Mouse (Mus musculus): ENCODE results near the gene Dlk2. TPM values are rescaled to one million over a fixed set of nuclear protein-coding genes. Genes with fewer than 3 reads are reported as not detected.

Dlk2 gene
- polyA plus RNA-seq, 1 experiment = 11.3 TPM

DNA sequence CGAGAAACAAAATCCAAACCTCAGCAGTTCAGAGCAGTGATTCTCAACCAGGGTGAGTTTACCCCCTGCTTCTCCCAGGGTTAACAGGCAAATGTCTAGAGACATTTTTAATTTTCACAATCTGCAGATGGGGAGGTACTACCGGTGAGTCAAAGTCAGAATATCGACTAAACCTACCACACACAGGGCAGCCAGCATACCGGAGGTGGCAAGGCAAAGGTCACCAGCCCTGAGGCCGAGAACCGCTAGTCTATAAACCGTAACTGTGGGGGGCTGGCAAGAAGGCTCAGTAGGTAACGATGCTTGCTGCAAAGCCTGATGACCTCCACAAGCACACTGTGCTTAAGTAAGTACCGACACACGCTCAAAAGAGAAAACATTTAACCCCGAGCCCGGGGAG, 31.7 kb upstream of the Dlk2 start:
- H3K36me3 ChIP-seq (ENCODE audit: control insufficient read depth, insufficient read depth, low read length) = peaks cover 37% of the 10 kb centered on the region
- H3K27ac ChIP-seq (ENCODE audit: control insufficient read depth, insufficient read depth, low read length) = no peak overlapping the region
- DNase-seq = no peak
- no peaks in the 10 kb centered on the region for H3K4me1 ChIP-seq (replicated peaks; ENCODE audit: control insufficient read depth, insufficient read depth, low read length)
- H3K27me3 ChIP-seq (ENCODE audit: control insufficient read depth, insufficient read depth, low read length) = no peaks in the 10 kb centered on the region
- WGBS = 95% methylated on average over 12 of the region's 12 CpGs
- no peak for TF ChIP-seq POLR2A (IDR thresholded peaks at IDR 0.05; ENCODE audit: control insufficient read depth, extremely low read depth, insufficient read depth, low read length, poor library complexity)
- TF ChIP-seq CTCF (IDR thresholded peaks at IDR 0.05; ENCODE audit: borderline replicate concordance, control insufficient read depth, extremely low read depth, insufficient read depth, low read length, poor library complexity) = no peak
- H3K4me3 ChIP-seq (ENCODE audit: control insufficient read depth, insufficient read depth, low read length) = no peak overlapping the region

- 50% methylated on average over 14 of the region's 14 CpGs for WGBS
- peaks cover 32% of the 10 kb centered on the region for H3K36me3 ChIP-seq (ENCODE audit: control insufficient read depth, insufficient read depth, low read length)
- H3K27me3 ChIP-seq (ENCODE audit: control insufficient read depth, insufficient read depth, low read length) = no peaks in the 10 kb centered on the region
- no peak for TF ChIP-seq POLR2A (IDR thresholded peaks at IDR 0.05; ENCODE audit: control insufficient read depth, extremely low read depth, insufficient read depth, low read length, poor library complexity)
- peak; percentile 74 for TF ChIP-seq CTCF (IDR thresholded peaks at IDR 0.05; ENCODE audit: borderline replicate concordance, control insufficient read depth, extremely low read depth, insufficient read depth, low read length, poor library complexity)
- H3K4me1 ChIP-seq (replicated peaks; ENCODE audit: control insufficient read depth, insufficient read depth, low read length) = no peaks in the 10 kb centered on the region
- no peak overlapping the region for H3K27ac ChIP-seq (ENCODE audit: control insufficient read depth, insufficient read depth, low read length)
- peak; percentile 76 for DNase-seq
- H3K4me3 ChIP-seq (ENCODE audit: control insufficient read depth, insufficient read depth, low read length) = no peak overlapping the region
These were observed 31.2 kb upstream of the Dlk2 start for GRCm38 (mm10) chr17:46265918-46266618.

DNA sequence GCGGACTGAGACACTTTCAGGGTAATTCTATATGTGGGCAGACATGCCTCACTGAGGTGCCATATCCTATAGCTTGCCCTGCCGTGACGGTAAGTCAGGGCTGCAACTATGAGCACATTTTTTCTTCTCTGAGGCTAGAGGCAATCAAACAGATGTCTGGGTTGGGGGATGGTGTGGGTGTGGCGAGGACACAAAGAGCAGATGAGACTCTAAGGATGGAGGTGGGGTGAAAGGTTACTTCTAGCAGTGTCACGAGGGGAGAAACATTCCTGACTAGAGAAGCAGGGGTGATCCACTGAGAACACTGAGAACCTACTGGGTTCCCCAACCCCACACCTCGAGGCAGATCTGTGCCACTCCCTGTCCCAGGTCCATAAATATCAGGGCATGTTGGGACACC, 30.2 kb upstream of the Dlk2 start:
- Histone ChIP-seq H3K4me1 (replicated peaks; ENCODE audit: control insufficient read depth, insufficient read depth, low read length) (no peaks in the 10 kb centered on the region), H3K4me3 (ENCODE audit: control insufficient read depth, insufficient read depth, low read length) (no peak overlapping the region), H3K27me3 (ENCODE audit: control insufficient read depth, insufficient read depth, low read length) (no peaks in the 10 kb centered on the region), H3K27ac (ENCODE audit: control insufficient read depth, insufficient read depth, low read length) (no peak overlapping the region), H3K36me3 (ENCODE audit: control insufficient read depth, insufficient read depth, low read length) (peaks cover 31% of the 10 kb centered on the region)
- no peak for TF ChIP-seq CTCF (IDR thresholded peaks at IDR 0.05; ENCODE audit: borderline replicate concordance, control insufficient read depth, extremely low read depth, insufficient read depth, low read length, poor library complexity)
- TF ChIP-seq POLR2A (IDR thresholded peaks at IDR 0.05; ENCODE audit: control insufficient read depth, extremely low read depth, insufficient read depth, low read length, poor library complexity) = no peak
- WGBS = 89% methylated on average over 6 of the region's 6 CpGs
- no peak for DNase-seq

- Histone ChIP-seq H3K27ac (ENCODE audit: control insufficient read depth, insufficient read depth, low read length) (no peak overlapping the region), H3K36me3 (ENCODE audit: control insufficient read depth, insufficient read depth, low read length) (peaks cover 26% of the 10 kb centered on the region), H3K27me3 (ENCODE audit: control insufficient read depth, insufficient read depth, low read length) (no peaks in the 10 kb centered on the region), H3K4me3 (ENCODE audit: control insufficient read depth, insufficient read depth, low read length) (no peak overlapping the region), H3K4me1 (replicated peaks; ENCODE audit: control insufficient read depth, insufficient read depth, low read length) (no peaks in the 10 kb centered on the region)
- WGBS = 89% methylated on average over 7 of the region's 7 CpGs
- TF ChIP-seq CTCF (IDR thresholded peaks at IDR 0.05; ENCODE audit: borderline replicate concordance, control insufficient read depth, extremely low read depth, insufficient read depth, low read length, poor library complexity) (no peak), POLR2A (IDR thresholded peaks at IDR 0.05; ENCODE audit: control insufficient read depth, extremely low read depth, insufficient read depth, low read length, poor library complexity) (no peak)
- DNase-seq = no peak
These were observed 29.7 kb upstream of the Dlk2 start for GRCm38 (mm10) chr17:46267511-46267910.

DNA sequence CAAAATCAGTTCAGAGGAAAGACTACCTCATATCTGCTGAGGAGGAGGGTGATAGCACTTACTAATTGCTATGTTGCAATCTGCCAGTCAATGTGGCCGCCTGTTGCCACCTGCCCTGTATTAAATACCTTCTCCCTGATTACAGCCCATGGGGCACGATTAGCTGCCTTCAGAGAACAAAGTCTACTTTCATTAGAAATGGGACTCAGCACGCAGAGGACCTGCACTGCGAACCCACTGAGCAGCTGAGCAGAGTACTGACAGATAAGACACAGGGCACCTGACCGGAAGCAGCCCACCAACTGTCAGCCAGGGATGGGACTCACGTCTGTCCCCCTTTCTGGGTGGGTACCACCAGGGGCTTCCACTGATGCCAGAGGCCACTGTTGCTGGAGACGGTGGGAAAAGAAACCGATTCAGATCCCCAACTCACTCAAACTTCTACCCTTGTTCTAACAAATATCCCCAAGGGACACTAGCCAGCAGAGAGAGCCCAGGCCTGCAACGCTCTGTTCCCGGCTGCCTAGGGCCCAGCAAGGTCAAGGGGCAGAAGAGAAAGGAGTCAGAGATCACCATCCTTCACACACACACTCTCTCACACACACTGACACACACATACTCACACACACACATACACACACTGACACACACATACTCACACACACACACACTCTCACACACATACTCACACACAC, 29.0 kb upstream of the Dlk2 start:
- H3K27me3 ChIP-seq (ENCODE audit: control insufficient read depth, insufficient read depth, low read length) = no peaks in the 10 kb centered on the region
- no peak overlapping the region for H3K27ac ChIP-seq (ENCODE audit: control insufficient read depth, insufficient read depth, low read length)
- H3K4me3 ChIP-seq (ENCODE audit: control insufficient read depth, insufficient read depth, low read length) = no peak overlapping the region
- WGBS = 90% methylated on average over 10 of the region's 10 CpGs
- H3K4me1 ChIP-seq (replicated peaks; ENCODE audit: control insufficient read depth, insufficient read depth, low read length) = no peaks in the 10 kb centered on the region
- DNase-seq = no peak
- TF ChIP-seq CTCF (IDR thresholded peaks at IDR 0.05; ENCODE audit: borderline replicate concordance, control insufficient read depth, extremely low read depth, insufficient read depth, low read length, poor library complexity) (no peak), POLR2A (IDR thresholded peaks at IDR 0.05; ENCODE audit: control insufficient read depth, extremely low read depth, insufficient read depth, low read length, poor library complexity) (no peak)
- peaks cover 20% of the 10 kb centered on the region for H3K36me3 ChIP-seq (ENCODE audit: control insufficient read depth, insufficient read depth, low read length)

DNA sequence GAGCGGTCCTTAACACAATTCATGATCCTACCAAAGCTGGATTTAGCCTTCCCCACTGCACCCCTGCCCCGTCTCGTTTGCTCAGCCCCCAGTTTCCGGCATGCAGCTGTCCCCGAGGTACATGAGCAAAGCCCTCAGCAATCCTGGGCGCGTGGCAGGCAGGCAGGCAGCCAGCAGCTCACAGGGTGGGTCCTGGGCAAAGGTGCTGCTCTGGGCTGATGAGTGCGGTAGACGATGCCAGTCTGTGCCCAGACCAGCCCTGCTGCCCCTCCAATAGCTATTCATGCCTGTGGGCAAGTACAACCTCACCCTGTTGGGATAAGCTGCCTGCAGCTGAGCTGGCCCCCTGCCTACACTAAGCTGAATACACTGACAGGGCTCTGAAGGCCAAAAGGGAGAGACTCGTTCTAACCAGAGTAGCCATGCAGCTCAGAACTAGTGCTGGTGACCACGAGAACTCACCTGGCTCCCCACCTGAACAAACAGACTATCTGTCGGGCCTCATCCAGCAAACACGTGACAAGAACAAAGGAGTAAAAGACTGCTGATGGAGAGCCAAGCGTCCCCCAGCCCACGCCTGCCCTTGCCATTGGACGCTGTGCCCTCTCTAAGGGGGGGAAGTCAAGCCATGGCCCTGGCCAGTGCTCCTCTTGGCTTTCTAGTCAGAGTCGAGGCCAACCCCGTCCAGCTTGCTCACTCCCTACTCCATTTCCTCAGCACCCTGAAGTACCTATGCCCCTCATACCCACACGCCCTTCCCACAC, 27.3 kb upstream of the Dlk2 start:
- Histone ChIP-seq H3K4me1 (replicated peaks; ENCODE audit: control insufficient read depth, insufficient read depth, low read length) (no peaks in the 10 kb centered on the region), H3K27me3 (ENCODE audit: control insufficient read depth, insufficient read depth, low read length) (no peaks in the 10 kb centered on the region), H3K36me3 (ENCODE audit: control insufficient read depth, insufficient read depth, low read length) (peaks cover 5% of the 10 kb centered on the region; the same call in 1 of the 2 replicates), H3K4me3 (ENCODE audit: control insufficient read depth, insufficient read depth, low read length) (no peak overlapping the region), H3K27ac (ENCODE audit: control insufficient read depth, insufficient read depth, low read length) (no peak overlapping the region)
- WGBS = 93% methylated on average over 19 of the region's 19 CpGs
- no peak for DNase-seq
- TF ChIP-seq CTCF (IDR thresholded peaks at IDR 0.05; ENCODE audit: borderline replicate concordance, control insufficient read depth, extremely low read depth, insufficient read depth, low read length, poor library complexity) (no peak), POLR2A (IDR thresholded peaks at IDR 0.05; ENCODE audit: control insufficient read depth, extremely low read depth, insufficient read depth, low read length, poor library complexity) (no peak)

Data from thymus, adult 2 months (tissue).